Mouse (Mus musculus) midbrain, postnatal 0 days (tissue): ENCODE measurements at regions not wholly inside any gene's neighbourhood (a gene's known extent, or its start where the extent isn't known, plus 50 kb on each side); places are given as distances from the start of the nearest gene placed in this dataset.

ENCODE experiments used
- ATAC-seq: fragments of 200-750 bp; cut with Nextera tagmentation; 2 replicates; pipeline ENCODE4 v1.8.0; 2017; ENCODE audit warnings: moderate number of reproducible peaks, mild to moderate bottlenecking, moderate TSS enrichment, moderate library complexity; ENCODE audit not compliant: low FRiP score
- DNase-seq: peaks from one replicate; pipeline ENCODE4 v3.0.0-alpha.2; 2015; ENCODE audit warnings: low spot score
- H3K27ac ChIP-seq: fragments of 300-500 bp; sonication (generic); 2 replicates; pipeline ENCODE4 v1.5.1; 2014; ENCODE audit warnings: low read depth, mild to moderate bottlenecking, low read length, mixed read lengths
- H3K27me3 ChIP-seq: fragments of 300-500 bp; sonication (generic); 2 replicates; pipeline ENCODE4 v1.6.1; 2014; ENCODE audit warnings: low read length, control low read depth, mixed read lengths; ENCODE audit not compliant: insufficient read depth
- H3K36me3 ChIP-seq: fragments of 300-500 bp; sonication (generic); 2 replicates; pipeline ENCODE4 v1.6.1; 2014; ENCODE audit warnings: low read length, control low read depth, mixed read lengths; ENCODE audit not compliant: insufficient read depth
- H3K4me1 ChIP-seq: fragments of 300-500 bp; sonication (generic); 2 replicates; pipeline ENCODE4 v1.6.1; 2014; ENCODE audit warnings: mild to moderate bottlenecking, control low read depth, antibody characterized with exemption, low read length, mixed read lengths; ENCODE audit not compliant: insufficient read depth
- H3K4me2 ChIP-seq: fragments of 300-500 bp; sonication (generic); 2 replicates; pipeline ENCODE4 v1.6.1; 2014; ENCODE audit warnings: low read depth, mild to moderate bottlenecking, low read length, mixed read lengths; ENCODE audit not compliant: poor library complexity, severe bottlenecking
- H3K4me3 ChIP-seq: fragments of 300-500 bp; sonication (generic); 2 replicates; pipeline ENCODE4 v1.5.1; 2014; ENCODE audit warnings: low read depth, mild to moderate bottlenecking, low read length, moderate library complexity
- H3K9ac ChIP-seq: fragments of 300-500 bp; sonication (generic); replicated peaks from 2 replicates; pipeline ENCODE4 v1.6.1; 2014; ENCODE audit warnings: mild to moderate bottlenecking, low read length, moderate library complexity, mixed read lengths; ENCODE audit not compliant: poor library complexity, severe bottlenecking
- H3K9me3 ChIP-seq: fragments of 300-500 bp; sonication (generic); 2 replicates; pipeline ENCODE4 v1.6.1; 2016; ENCODE audit warnings: low read length, control low read depth
- CTCF ChIP-seq: IDR thresholded peaks from 2 replicates; pipeline ENCODE4 v1.5.1; 2016; ENCODE audit warnings: antibody characterized with exemption, mild to moderate bottlenecking
- WGBS: fragments of 180-500 bp; shearing (Covaris S2); extraction: QIAGEN DNeasy Blood & Tissue Kit; methylation state at CpG from one replicate; pipeline ENCODE4 v1.1.7; 2014; 5-methylcytosine and 5-hydroxymethylcytosine counted together

DNA sequence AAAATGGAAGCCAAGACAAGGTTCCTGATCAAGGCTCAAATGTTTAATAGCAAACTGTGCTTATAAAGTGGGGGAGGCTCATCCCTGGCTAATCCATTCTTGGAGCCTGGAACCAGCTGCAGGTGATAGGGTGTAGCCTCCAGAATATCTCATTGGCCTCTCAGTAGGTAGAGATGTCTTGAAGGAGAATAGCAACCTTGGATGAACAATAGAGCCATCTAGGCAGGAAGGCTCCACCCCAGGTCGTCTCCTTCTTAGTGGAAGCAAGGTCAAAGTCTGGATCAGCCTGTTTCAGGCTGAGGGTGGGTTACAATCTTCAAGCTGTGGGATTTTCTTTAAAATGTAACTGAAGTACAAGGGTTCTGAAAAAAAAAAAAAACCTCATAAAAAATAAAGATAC lies 63.9 kb upstream of the Esp8 start:
- Histone ChIP-seq H3K9ac (no peak overlapping the region), H3K4me1 (no peaks in the 10 kb centered on the region), H3K27me3 (no peaks in the 10 kb centered on the region), H3K4me2 (no peak overlapping the region), H3K27ac (no peak overlapping the region), H3K36me3 (no peaks in the 10 kb centered on the region), H3K4me3 (no peak overlapping the region), H3K9me3 (no peaks in the 10 kb centered on the region)
- DNase-seq = no peak
- no peak for ATAC-seq
- TF ChIP-seq CTCF = no peak
- 73% methylated on average over 1 of the region's 1 CpGs for WGBS

GRCm38 (mm10) chr17:40430446-40430845 lies 89.4 kb upstream of the Esp8 start:
- peak; percentile 64 for TF ChIP-seq CTCF
- Histone ChIP-seq H3K9me3 (no peaks in the 10 kb centered on the region), H3K27me3 (no peaks in the 10 kb centered on the region), H3K4me2 (no peak overlapping the region), H3K4me1 (no peaks in the 10 kb centered on the region), H3K4me3 (no peak overlapping the region), H3K9ac (no peak overlapping the region), H3K27ac (no peak overlapping the region), H3K36me3 (no peaks in the 10 kb centered on the region)
- no peak for ATAC-seq
- peak; percentile 6 for DNase-seq
- 32% methylated on average over 1 of the region's 1 CpGs for WGBS

DNA sequence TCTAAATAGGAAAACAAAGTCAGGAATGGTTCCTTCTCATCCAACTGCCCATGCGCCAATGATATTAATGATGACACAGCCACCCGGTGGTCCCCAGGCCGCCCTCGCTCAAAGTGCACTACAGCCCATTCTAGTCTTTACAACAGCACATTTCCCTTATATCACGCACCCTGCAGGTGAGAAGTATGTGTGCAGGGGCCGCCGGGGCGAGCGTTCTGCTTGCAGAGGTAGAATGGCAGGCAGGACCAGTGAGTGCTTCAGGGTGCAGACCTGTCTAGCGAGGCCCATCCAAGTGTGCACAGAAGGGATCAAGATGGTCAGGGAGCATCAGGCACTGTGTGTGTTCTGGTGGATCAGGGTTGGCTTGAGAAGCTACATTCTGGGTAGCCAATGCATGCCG lies 99.6 kb upstream of the Crisp1 start:
- H3K9ac ChIP-seq = no peak overlapping the region
- no peaks in the 10 kb centered on the region for H3K9me3 ChIP-seq
- no peak overlapping the region for H3K27ac ChIP-seq
- H3K36me3 ChIP-seq = no peaks in the 10 kb centered on the region
- DNase-seq (no peak), ATAC-seq (no peak; the same call in 1 of the 2 replicates)
- whole genome bisulfite sequencing = 87% methylated on average over 11 of the region's 11 CpGs
- TF ChIP-seq CTCF = no peak
- H3K4me2 ChIP-seq = no peak overlapping the region
- no peaks in the 10 kb centered on the region for H3K4me1 ChIP-seq
- no peak overlapping the region for H3K4me3 ChIP-seq
- H3K27me3 ChIP-seq = no peaks in the 10 kb centered on the region

GRCm38 (mm10) chr17:40384567-40384966 lies 65.6 kb upstream of the Crisp1 start:
- Histone ChIP-seq H3K9me3 (no peaks in the 10 kb centered on the region), H3K27ac (no peak overlapping the region), H3K4me1 (no peaks in the 10 kb centered on the region), H3K36me3 (no peaks in the 10 kb centered on the region), H3K27me3 (no peaks in the 10 kb centered on the region), H3K9ac (no peak overlapping the region), H3K4me3 (no peak overlapping the region), H3K4me2 (no peak overlapping the region)
- peak; percentile 12 for DNase-seq
- 46% methylated on average over 1 of the region's 1 CpGs for WGBS
- ATAC-seq = no peak
- peak; percentile 54 for TF ChIP-seq CTCF

GRCm38 (mm10) chr17:40372747-40373146 lies 53.7 kb upstream of the Crisp1 start:
- H3K4me1 ChIP-seq = no peaks in the 10 kb centered on the region
- H3K27ac ChIP-seq = no peak overlapping the region
- no peaks in the 10 kb centered on the region for H3K36me3 ChIP-seq
- no peak overlapping the region for H3K4me3 ChIP-seq
- H3K4me2 ChIP-seq = no peak overlapping the region
- no peaks in the 10 kb centered on the region for H3K27me3 ChIP-seq
- ATAC-seq (no peak), DNase-seq (no peak)
- no peaks in the 10 kb centered on the region for H3K9me3 ChIP-seq
- no peak for TF ChIP-seq CTCF
- no peak overlapping the region for H3K9ac ChIP-seq
